Mouse (Mus musculus) neural tube, embryonic 15.5 days (tissue): Measurements from ENCODE around the gene Zbtb22. TPM values are rescaled to one million over a fixed set of nuclear protein-coding genes. Genes with fewer than 3 reads are reported as not detected.

ENCODE experiments used
- ATAC-seq: fragments of 200-750 bp; cut with Nextera tagmentation; 2 replicates; pipeline ENCODE4 v1.8.0; 2017; ENCODE audit warnings: mild to moderate bottlenecking, moderate TSS enrichment, moderate library complexity; ENCODE audit not compliant: low FRiP score
- H3K27ac ChIP-seq: fragments of 300-500 bp; sonication (generic); replicated peaks from 2 replicates; pipeline ENCODE4 v1.5.1; 2015; ENCODE audit warnings: mild to moderate bottlenecking, inconsistent platforms
- H3K27me3 ChIP-seq: fragments of 300-500 bp; sonication (generic); replicated peaks from 2 replicates; pipeline ENCODE4 v1.6.1; 2015; ENCODE audit warnings: inconsistent platforms
- H3K36me3 ChIP-seq: fragments of 300-500 bp; sonication (generic); 2 replicates; pipeline ENCODE4 v1.6.1; 2015; ENCODE audit warnings: inconsistent platforms
- H3K4me1 ChIP-seq: fragments of 300-500 bp; sonication (generic); 2 replicates; pipeline ENCODE4 v1.6.1; 2015; ENCODE audit warnings: inconsistent platforms
- H3K4me2 ChIP-seq: fragments of 300-500 bp; sonication (generic); 2 replicates; pipeline ENCODE4 v1.6.1; 2015; ENCODE audit warnings: inconsistent platforms, mild to moderate bottlenecking, moderate library complexity
- H3K4me3 ChIP-seq: fragments of 300-500 bp; sonication (generic); replicated peaks from 2 replicates; pipeline ENCODE4 v1.5.1; 2015; ENCODE audit warnings: mild to moderate bottlenecking, inconsistent platforms
- H3K9ac ChIP-seq: fragments of 300-500 bp; sonication (generic); replicated peaks from 2 replicates; pipeline ENCODE4 v1.6.1; 2015; ENCODE audit warnings: mild to moderate bottlenecking, inconsistent platforms
- H3K9me3 ChIP-seq: fragments of 300-500 bp; sonication (generic); replicated peaks from 2 replicates; pipeline ENCODE4 v1.6.1; 2016; ENCODE audit warnings: inconsistent platforms
- WGBS: fragments of 180-500 bp; shearing (Covaris S2); methylation state at CpG from one replicate; pipeline ENCODE4 v1.1.7; 2015; ENCODE audit warnings: mixed read lengths; 5-methylcytosine and 5-hydroxymethylcytosine counted together
- polyA plus RNA-seq: library from polyadenylated mRNA; unstranded; fragments of >200 nt; fragmentation: Nextera tagmentation; extraction: Ambion mirVana; gene quantifications from 2 replicates; pipeline ENCODE4 v1.2.1, GENCODE M21; 2015

Gene Zbtb22
- polyA plus RNA-seq, 1 experiment from 2014 or later: 13.7 TPM

DNA sequence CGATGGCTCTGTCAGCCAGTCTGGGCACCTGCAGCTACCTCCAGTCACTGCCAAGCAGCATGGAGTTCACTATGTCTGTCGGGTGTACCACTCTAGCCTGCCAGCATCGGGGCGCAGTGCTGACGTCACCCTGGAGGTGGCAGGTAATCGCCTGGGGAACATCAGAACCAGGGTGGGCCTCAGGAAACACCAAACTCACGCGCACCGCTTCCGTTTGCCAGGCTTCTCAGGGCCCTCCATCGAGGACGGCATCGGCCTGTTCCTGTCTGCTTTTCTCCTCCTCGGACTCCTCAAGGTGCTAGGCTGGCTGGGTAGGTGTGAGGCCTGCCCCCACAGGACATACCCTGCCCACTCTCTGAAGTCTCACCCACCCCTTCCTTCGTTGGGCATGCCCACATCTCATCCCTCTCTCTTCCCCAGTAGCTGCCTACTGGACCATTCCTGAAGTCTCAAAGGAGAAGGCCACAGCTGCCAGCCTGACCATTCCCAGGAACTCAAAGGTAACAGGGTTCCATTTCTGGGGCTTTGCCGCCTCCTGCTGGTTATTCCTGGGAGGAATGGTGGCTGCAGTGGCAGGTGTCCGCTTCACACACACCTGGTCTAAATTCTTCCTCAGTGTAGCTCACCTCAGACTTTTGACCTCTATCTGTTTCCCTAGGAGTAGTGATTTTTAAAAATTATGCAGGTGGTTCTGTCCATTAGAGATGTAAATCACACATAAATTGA is 10.7 kb downstream of the Zbtb22 start:
- peaks cover 9% of the 10 kb centered on the region; the same call in 1 of the 2 replicates for H3K36me3 ChIP-seq
- no peak for ATAC-seq
- H3K9me3 ChIP-seq: no peaks in the 10 kb centered on the region
- H3K27me3 ChIP-seq: no peaks in the 10 kb centered on the region
- H3K9ac ChIP-seq: no peak overlapping the region
- H3K4me2 ChIP-seq: no peak overlapping the region
- WGBS: 80% methylated on average over 17 of the region's 17 CpGs
- no peak overlapping the region for H3K27ac ChIP-seq
- peaks cover 24% of the 10 kb centered on the region for H3K4me1 ChIP-seq
- no peak overlapping the region for H3K4me3 ChIP-seq

DNA sequence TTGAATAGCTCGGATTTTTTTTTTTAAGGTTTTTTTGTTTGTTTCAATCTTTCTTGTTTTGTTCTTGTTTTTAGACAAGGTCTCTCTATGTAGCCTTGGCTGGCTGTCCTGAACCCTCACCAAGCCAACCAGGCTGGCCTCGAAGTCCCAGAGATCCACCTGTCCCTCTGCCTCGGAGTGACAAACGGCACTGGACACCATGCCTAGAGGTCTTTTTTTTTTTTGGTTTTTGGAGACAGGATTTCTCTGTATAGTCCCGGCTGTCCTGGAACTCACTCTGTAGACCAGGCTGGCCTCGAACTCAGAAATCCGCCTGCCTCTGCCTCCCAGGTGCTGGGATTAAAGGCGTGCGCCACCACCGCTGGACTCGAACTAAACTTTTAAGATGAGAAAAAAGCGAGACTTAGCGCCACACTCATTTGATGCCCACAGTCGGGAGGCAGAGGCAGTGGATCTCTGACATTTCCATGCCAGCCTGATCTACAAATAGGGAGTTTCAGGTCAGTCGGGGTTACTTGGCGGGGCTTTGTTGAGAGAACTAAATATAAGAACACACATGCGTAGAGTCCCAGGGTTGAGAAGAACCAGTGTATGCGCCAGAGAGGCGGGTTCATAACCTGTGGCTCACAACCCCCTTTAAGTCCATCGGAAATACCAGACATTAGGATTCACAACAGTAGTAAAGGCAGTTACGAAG is 12.7 kb downstream of the Zbtb22 start:
- Histone ChIP-seq H3K9ac (peak overlapping the region; percentile 90; the same call in 1 of the 2 replicates), H3K27me3 (no peaks in the 10 kb centered on the region), H3K4me1 (peaks cover 27% of the 10 kb centered on the region), H3K9me3 (no peaks in the 10 kb centered on the region), H3K4me3 (peak overlapping the region; percentile 80), H3K4me2 (peak overlapping the region; percentile 98), H3K27ac (no peak overlapping the region; the same call in 1 of the 2 replicates), H3K36me3 (peaks cover 14% of the 10 kb centered on the region; the same call in 1 of the 2 replicates)
- WGBS: 61% methylated on average over 21 of the region's 21 CpGs
- ATAC-seq: no peak

DNA sequence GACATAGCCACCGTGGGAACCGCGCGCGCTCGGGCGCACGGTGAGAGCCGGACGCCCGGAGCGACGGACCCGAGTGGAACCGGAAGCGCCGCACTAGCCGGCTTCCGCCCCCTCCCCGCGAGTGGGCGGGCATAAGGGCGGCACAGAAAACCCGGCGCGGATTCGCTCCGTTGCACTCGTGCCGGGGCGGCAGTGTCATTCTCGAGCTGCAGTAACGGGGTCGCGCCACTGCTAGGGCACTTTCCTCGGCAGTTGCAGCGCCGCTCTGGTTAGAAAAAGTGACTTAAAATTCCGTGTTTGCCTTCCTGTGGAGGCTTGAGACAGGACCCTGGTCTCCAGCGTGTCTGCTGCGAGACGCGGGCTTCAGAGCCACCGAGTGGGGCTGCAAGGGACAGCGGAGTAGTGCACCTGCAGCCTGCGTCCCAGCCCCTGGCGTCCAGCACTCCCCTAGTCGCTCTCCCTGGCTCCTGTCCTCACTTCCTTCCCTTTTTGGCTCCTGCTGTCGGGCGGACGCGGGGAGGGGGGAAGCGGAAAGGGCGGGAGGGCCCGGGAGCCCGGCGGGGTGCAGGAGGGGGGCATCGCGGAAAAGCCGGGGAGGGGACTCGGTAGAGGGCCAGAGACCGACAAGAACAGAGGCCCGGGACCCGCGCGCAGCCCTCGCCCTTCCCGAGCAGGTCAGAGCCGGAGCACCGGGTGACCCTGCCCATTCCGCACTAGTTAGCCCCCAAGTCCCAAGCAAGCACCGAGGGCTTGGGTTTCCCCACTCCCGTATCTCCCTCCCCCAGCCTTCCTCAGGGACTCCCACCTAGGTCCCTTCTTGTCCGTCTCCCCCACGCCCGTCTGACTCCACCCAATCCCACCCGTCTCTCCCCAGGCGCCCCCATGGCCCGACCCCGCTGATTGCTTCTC is 13.9 kb downstream of the Zbtb22 start, which contains the start of gene Rgl2:
Gene Rgl2, plus strand, starts transcription at position 173 of the 909 bp plus-strand sequence.
- peak within 1 kb of the TSS; percentile 90 for H3K9ac ChIP-seq
- peak within 1 kb of the TSS; percentile 80 for H3K4me3 ChIP-seq
- peaks cover 22% of the 10 kb centered on the region; the same call in 1 of the 2 replicates for H3K36me3 ChIP-seq
- no peaks in the 10 kb centered on the region for H3K9me3 ChIP-seq
- peak within 1 kb of the TSS; percentile 98 for H3K4me2 ChIP-seq
- H3K27me3 ChIP-seq: no peaks in the 10 kb centered on the region
- WGBS: under 1% methylated on average over 71 of the region's 80 CpGs
- H3K27ac ChIP-seq: peak within 1 kb of the TSS; percentile 97
- peaks cover 27% of the 10 kb centered on the region for H3K4me1 ChIP-seq
- peak; percentile 85 for ATAC-seq

DNA sequence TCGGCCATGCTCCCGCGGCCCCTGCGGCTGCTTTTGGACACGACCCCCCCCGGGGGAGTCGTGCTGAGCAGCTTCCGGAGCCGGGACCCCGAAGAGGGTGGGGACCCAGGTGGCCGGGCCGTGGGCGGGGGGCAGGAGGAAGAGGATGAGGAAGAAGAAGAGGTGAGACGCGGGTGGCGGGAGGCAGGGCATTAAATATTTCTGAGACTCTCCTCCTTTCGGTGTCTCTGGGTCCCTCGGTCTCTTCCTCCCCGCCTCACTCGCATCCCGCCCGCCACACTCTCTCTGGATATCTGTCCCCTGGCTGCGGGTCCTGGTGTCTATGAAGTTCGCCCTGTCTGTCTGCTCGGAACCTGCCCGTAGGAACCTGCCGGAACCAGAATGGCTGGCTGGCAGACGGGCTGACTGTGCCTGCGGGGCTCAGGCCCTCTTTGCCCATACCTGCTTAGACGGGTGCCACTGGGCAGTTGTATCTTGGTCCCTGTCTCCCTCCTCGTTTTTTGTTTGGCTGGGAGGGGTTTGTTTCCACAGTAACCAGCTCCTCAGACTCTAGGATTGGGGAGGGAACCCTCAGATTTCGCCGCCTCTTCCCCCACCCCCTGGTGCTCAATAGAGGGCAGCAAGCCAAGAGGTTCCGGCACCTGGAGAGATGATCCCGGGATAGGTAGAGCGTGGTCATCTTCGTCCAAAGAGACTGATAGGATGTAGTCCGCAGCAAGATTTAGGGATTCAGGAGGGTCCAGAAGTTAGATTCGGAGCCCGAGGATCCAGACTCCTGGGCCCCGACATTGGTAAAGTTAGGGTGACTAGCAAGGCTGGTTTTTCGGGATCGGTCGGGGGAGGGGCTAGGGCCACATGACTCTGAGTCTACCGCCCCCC is 14.8 kb downstream of the Zbtb22 start:
- Histone ChIP-seq H3K36me3 (peaks cover 29% of the 10 kb centered on the region), H3K4me3 (peak overlapping the region; percentile 80), H3K27ac (peak overlapping the region; percentile 97), H3K9ac (peak overlapping the region; percentile 90), H3K27me3 (no peaks in the 10 kb centered on the region), H3K4me2 (peak overlapping the region; percentile 98), H3K4me1 (peaks cover 27% of the 10 kb centered on the region), H3K9me3 (no peaks in the 10 kb centered on the region)
- ATAC-seq: peak; percentile 15; the same call in 1 of the 2 replicates
- under 1% methylated on average over 45 of the region's 45 CpGs for WGBS

DNA sequence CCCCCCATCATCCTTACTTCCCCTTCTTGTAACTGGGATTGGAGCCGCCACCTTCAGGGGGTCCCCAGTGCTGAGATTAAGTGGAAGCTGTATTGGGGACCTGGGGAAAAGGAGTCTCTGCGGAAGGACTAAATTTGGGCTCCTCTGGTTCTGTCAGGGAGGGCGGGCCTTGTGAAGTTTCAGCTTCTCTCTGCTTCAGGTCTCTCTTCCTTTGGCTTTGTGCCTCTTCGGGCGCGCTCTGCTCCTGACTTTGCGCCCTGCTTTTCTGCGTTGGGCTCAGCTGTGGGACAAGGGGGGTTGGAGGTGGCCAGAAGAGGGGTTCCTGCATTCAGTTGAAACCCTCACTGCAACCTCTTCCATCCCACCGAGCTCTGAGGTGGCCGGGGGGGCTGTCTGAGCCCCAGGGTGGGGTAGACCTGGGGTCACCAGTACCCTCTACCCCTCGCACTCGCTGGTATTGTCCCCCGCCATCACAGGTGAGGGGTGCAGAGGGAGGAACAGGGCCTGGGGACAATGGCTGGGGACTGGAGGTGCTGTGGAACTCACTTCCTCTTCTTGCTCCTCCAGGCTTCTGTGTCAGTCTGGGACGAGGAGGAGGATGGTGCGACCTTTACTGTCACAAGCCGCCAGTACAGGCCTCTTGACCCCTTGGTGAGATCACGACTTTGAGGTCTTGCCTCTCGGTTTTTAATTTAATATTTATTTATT is 15.6 kb downstream of the Zbtb22 start:
- Histone ChIP-seq H3K27me3 (no peaks in the 10 kb centered on the region), H3K4me1 (peaks cover 27% of the 10 kb centered on the region), H3K4me2 (peak overlapping the region; percentile 98), H3K9ac (peak overlapping the region; percentile 90), H3K36me3 (peaks cover 29% of the 10 kb centered on the region), H3K27ac (peak overlapping the region; percentile 97; the same call in 1 of the 2 replicates), H3K4me3 (peak overlapping the region; percentile 80), H3K9me3 (no peaks in the 10 kb centered on the region)
- WGBS: 43% methylated on average over 17 of the region's 18 CpGs
- no peak for ATAC-seq

DNA sequence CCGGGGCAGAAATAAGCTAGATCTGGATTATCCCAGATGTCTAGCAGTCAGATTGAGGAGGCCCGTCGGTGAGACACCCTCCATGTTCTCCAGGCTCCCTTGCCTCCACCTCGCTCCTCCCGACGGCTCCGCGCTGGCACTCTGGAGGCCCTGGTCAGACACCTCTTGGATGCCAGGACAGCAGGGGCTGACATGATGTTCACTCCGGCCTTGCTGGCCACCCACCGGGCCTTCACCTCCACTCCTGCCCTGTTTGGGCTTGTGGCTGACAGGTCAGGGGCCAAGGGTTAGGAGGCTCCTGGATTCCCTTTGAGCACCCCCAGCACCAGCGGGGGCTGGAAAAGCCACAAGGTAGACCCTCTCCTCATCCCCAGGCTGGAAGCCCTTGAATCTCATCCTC is 16.2 kb downstream of the Zbtb22 start:
- Histone ChIP-seq H3K36me3 (peaks cover 33% of the 10 kb centered on the region), H3K27ac (no peak overlapping the region), H3K4me3 (no peak overlapping the region), H3K9ac (no peak overlapping the region), H3K4me2 (0 out of 2 replicates have a peak overlapping the region, but pooled peaks have one; percentile 98), H3K4me1 (peaks cover 27% of the 10 kb centered on the region), H3K9me3 (no peaks in the 10 kb centered on the region), H3K27me3 (no peaks in the 10 kb centered on the region)
- WGBS: 93% methylated on average over 11 of the region's 11 CpGs
- no peak for ATAC-seq

DNA sequence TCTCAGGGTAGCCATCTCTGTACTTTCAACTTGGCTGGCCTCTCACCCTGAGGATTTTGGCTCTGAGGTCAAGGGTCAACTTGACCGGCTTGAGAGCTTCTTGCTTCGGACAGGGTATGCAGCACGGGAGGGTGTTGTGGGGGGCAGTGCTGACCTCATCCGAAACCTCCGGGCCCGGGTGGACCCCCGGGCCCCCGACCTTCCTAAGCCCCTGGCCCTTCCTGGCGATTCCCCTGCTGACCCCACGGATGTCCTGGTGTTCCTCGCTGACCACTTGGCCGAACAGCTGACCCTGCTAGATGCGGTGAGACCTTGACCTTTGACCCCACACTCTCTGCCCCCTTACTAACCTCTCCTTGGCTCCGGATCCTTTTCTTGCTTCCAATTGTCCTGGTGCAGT is 16.7 kb downstream of the Zbtb22 start:
- Histone ChIP-seq H3K36me3 (peaks cover 38% of the 10 kb centered on the region), H3K27me3 (no peaks in the 10 kb centered on the region)
- ATAC-seq: no peak

DNA sequence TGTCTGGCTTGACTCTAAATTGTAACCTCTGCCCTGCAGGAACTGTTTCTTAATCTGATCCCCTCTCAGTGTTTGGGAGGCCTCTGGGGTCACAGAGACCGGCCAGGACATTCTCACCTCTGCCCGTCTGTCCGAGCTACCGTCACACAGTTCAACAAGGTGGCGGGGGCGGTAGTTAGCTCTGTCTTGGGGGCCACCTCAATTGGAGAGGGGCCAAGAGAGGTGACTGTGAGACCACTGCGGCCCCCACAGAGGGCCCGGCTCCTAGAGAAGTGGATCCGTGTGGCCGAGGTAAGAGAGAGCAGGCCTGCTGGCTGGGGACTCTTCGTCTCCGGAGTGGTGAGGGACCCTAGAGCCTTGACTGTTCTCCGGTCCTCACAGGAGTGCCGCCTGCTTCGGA is 17.3 kb downstream of the Zbtb22 start:
- Histone ChIP-seq H3K4me1 (peaks cover 22% of the 10 kb centered on the region), H3K27me3 (no peaks in the 10 kb centered on the region), H3K36me3 (peaks cover 41% of the 10 kb centered on the region), H3K4me3 (no peak overlapping the region), H3K27ac (no peak overlapping the region), H3K9me3 (no peaks in the 10 kb centered on the region), H3K4me2 (no peak overlapping the region), H3K9ac (no peak overlapping the region)
- WGBS: 96% methylated on average over 15 of the region's 15 CpGs
- ATAC-seq: no peak

More for the DNA sequence above, 16.7 kb downstream of the Zbtb22 start:
- no peak overlapping the region for H3K27ac ChIP-seq
- 92% methylated on average over 14 of the region's 14 CpGs for WGBS
- H3K9me3 ChIP-seq: no peaks in the 10 kb centered on the region
- no peak overlapping the region for H3K4me3 ChIP-seq
- peaks cover 27% of the 10 kb centered on the region for H3K4me1 ChIP-seq
- H3K9ac ChIP-seq: no peak overlapping the region
- H3K4me2 ChIP-seq: no peak overlapping the region

DNA sequence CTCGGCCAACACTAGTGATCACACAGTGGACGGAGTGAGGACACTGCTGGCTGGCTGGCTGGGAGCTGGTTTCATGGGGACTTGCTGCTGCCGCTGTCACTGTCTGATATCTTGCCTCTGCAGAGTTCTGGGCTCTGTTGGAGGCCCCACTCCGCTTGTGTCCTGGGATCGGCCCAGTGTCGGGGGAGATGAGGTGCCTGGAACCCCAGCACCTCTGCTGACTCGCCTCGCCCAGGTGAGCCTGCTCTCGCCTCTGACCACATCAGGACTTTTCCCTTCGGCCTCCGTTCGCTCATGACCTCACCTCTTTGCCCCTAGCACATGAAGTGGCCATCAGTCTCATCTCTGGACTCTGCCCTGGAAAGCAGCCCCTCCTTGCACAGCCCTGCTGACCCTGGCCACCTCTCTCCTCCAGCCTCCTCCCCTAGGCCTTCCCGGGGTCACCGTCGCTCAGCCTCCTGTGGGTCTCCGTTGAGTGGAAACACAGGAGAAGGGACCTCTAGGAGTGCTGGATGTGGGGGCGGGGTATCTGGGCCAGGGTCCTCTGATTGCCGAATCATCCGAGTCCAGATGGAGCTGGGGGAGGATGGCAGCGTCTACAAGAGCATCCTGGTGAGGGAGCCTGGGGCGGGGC is 19.8 kb downstream of the Zbtb22 start:
- Histone ChIP-seq H3K9me3 (no peaks in the 10 kb centered on the region), H3K27me3 (no peaks in the 10 kb centered on the region), H3K4me3 (no peak overlapping the region), H3K4me1 (peaks cover 25% of the 10 kb centered on the region), H3K9ac (no peak overlapping the region), H3K27ac (no peak overlapping the region), H3K36me3 (peaks cover 47% of the 10 kb centered on the region), H3K4me2 (no peak overlapping the region)
- 91% methylated on average over 21 of the region's 21 CpGs for WGBS
- no peak for ATAC-seq

DNA sequence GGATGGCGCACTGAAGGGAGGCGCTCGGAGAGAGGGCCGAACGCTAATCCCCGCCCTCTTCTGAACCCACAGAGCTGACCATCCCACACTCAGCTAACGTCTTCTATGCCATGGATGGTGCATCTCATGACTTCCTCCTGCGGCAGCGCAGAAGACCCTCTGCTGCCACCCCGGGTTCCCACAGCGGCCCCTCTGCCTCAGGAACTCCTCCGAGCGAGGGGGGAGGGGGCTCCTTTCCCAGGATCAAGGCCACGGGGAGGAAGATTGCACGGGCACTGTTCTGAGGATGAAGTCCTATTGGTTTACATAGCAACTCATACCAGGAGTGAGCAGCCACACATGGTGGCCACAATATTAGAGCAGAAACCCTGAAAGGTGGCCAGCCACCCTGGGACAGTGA is 21.3 kb downstream of the Zbtb22 start:
- Histone ChIP-seq H3K36me3 (peaks cover 47% of the 10 kb centered on the region), H3K27ac (no peak overlapping the region), H3K27me3 (no peaks in the 10 kb centered on the region), H3K4me2 (no peak overlapping the region), H3K4me1 (peaks cover 24% of the 10 kb centered on the region), H3K4me3 (no peak overlapping the region), H3K9me3 (no peaks in the 10 kb centered on the region), H3K9ac (no peak overlapping the region)
- ATAC-seq: no peak
- 89% methylated on average over 15 of the region's 15 CpGs for WGBS
